Comparison of ENCODE assay signal across 11 mouse cellular contexts in the genomic region with DNA sequence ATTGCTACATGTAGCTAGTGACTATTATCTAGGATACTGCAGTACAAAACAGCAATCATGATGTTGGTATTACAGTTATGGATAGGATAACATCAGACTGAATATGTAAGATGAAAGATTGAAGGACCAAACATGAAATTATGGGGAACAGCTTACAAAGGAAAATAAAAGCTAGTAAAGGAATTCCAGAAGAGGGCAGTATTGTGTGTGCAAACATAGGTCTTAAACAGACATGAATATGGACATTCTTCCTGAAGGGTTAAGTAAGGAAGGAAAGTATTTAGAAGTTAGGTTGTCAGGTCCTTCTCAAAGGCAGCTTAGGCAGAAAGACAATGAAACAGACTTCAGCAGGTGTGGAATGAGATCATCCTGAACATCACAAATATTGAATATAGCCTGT.
A peak's percentile ranks its signal among the peaks of the same experiment; 100 is the strongest.
DNase-seq lines count a peak whose midpoint lies in the region; ATAC-seq and TF ChIP-seq lines count a peak whose summit lies in the region.
"Had no signal": no experiment of that assay in that cellular context is flagged by ENCODE, and none has a peak within 500 bp of the region (broad histone marks: within the 10 kb centered on the region; RNA-seq: fewer than 3 reads in every experiment).

No protein-coding gene starts in this region.

- H3K9ac ChIP-seq in kidney, embryonic 14.5 days (ENCODE audit: low read depth, low read length) = no peak overlapping the region
- H3K9ac ChIP-seq: forebrain, embryonic 12.5 days; limb, embryonic 15.5 days; neural tube, embryonic 13.5 days had no signal

- TF ChIP-seq POLR2A in kidney, adult 2 months (IDR thresholded peaks at IDR 0.05; ENCODE audit: low read depth, low read length) = no peak

- no peak for ATAC-seq in kidney, embryonic 14.5 days (ENCODE audit: low FRiP score, low TSS enrichment)

- peak; percentile 25 for DNase-seq in kidney, adult 2 months
- DNase-seq in thymus, postnatal 0 days (ENCODE audit: low spot score) = peak; percentile 14
- DNase-seq in thymus, postnatal 25 days = no peak
- DNase-seq in embryo, embryonic 10.5 days (ENCODE audit: low spot score) = peak; percentile 44
- DNase-seq in cerebellum, postnatal 25 days = no peak
- DNase-seq in B cell, adult 2 months = no peak
- DNase-seq: right cerebral cortex, postnatal 25 days had no signal

- no peak for TF ChIP-seq CTCF in kidney, adult 2 months (conservative IDR thresholded peaks at IDR 0.05; ENCODE audit: insufficient read depth, insufficient read length, low read depth, low read length)

- no peak overlapping the region for H3K4me3 ChIP-seq in kidney, adult 2 months (ENCODE audit: insufficient read depth, low read depth, low read length)
- no peak overlapping the region for H3K4me3 ChIP-seq in kidney, embryonic 14.5 days (ENCODE audit: low read length)
- H3K4me3 ChIP-seq: forebrain, embryonic 12.5 days; limb, embryonic 15.5 days; neural tube, embryonic 13.5 days had no signal

- H3K27me3 ChIP-seq in kidney, adult 2 months (replicated peaks; ENCODE audit: control insufficient read depth, insufficient read depth, low read length) = no peaks in the 10 kb centered on the region
- H3K27me3 ChIP-seq in kidney, embryonic 14.5 days (ENCODE audit: control insufficient read depth, insufficient read depth, low read length) = no peaks in the 10 kb centered on the region
- H3K27me3 ChIP-seq: forebrain, embryonic 12.5 days; limb, embryonic 15.5 days; neural tube, embryonic 13.5 days had no signal

- H3K4me1 ChIP-seq in kidney, adult 2 months (ENCODE audit: control insufficient read depth, insufficient read depth, low read length) = no peaks in the 10 kb centered on the region
- no peaks in the 10 kb centered on the region for H3K4me1 ChIP-seq in kidney, embryonic 14.5 days (ENCODE audit: control insufficient read depth, insufficient read depth, low read length)
- H3K4me1 ChIP-seq: forebrain, embryonic 12.5 days; limb, embryonic 15.5 days; neural tube, embryonic 13.5 days had no signal

- no peak overlapping the region for H3K27ac ChIP-seq in kidney, adult 2 months (ENCODE audit: insufficient read depth, low read depth, low read length)
- no peak overlapping the region for H3K27ac ChIP-seq in kidney, embryonic 14.5 days (ENCODE audit: low read depth, low read length)
- H3K27ac ChIP-seq: forebrain, embryonic 12.5 days; limb, embryonic 15.5 days; neural tube, embryonic 13.5 days had no signal

- H3K36me3 ChIP-seq in kidney, adult 2 months (ENCODE audit: control insufficient read depth, insufficient read depth, low read length) = no peaks in the 10 kb centered on the region
- no peaks in the 10 kb centered on the region for H3K36me3 ChIP-seq in kidney, embryonic 14.5 days (ENCODE audit: control insufficient read depth, insufficient read depth, low read length)
- H3K36me3 ChIP-seq: forebrain, embryonic 12.5 days; limb, embryonic 15.5 days; neural tube, embryonic 13.5 days had no signal

- H3K9me3 ChIP-seq in kidney, embryonic 14.5 days (ENCODE audit: control insufficient read depth, low read length) = peaks cover 3% of the 10 kb centered on the region; the same call in 1 of the 2 replicates
- H3K9me3 ChIP-seq: limb, embryonic 15.5 days had no signal

- H3K4me2 ChIP-seq in kidney, embryonic 14.5 days (replicated peaks; ENCODE audit: low read depth, low read length) = no peak overlapping the region
- H3K4me2 ChIP-seq: forebrain, embryonic 12.5 days; limb, embryonic 15.5 days; neural tube, embryonic 13.5 days had no signal

Comparison
In these comparisons a context has a peak if more than half of its experiments do, and no peak if none do; other contexts are left out.
1. DNase-seq: peak in kidney, adult 2 months (single experiment), thymus, postnatal 0 days (single experiment) and embryo, embryonic 10.5 days (single experiment); none in thymus, postnatal 25 days (single experiment), cerebellum, postnatal 25 days (0 of 2) and B cell, adult 2 months (0 of 2).